Mouse (Mus musculus) ES-E14 (cell line): ENCODE results near the gene Ppp1r9a. TPM values are rescaled to one million over a fixed set of nuclear protein-coding genes. Genes with fewer than 3 reads are reported as not detected.
A peak's percentile ranks its signal among the peaks of the same experiment; 100 is the strongest.

ENCODE experiments used
- DNase-seq: peaks from one replicate; pipeline ENCODE4 v3.0.0-alpha.2; 2013; ENCODE audit warnings: low read depth, low spot score
- H3K27ac ChIP-seq: 2 replicates; pipeline ENCODE4 v1.5.1; 2012; ENCODE audit warnings: low read depth, mild to moderate bottlenecking, low read length, moderate library complexity, mixed read lengths; ENCODE audit not compliant: poor library complexity, insufficient read depth, severe bottlenecking
- H3K36me3 ChIP-seq: 2 replicates; pipeline ENCODE4 v1.6.1; 2012; ENCODE audit warnings: mild to moderate bottlenecking, low read length, moderate library complexity, mixed read lengths; ENCODE audit not compliant: control insufficient read depth, poor library complexity, insufficient read depth, severe bottlenecking
- H3K4me1 ChIP-seq, 2 experiments: fragments of 150-350 bp in 1 of 2; sonication (generic) in 1 of 2; 2 replicates each; pipeline ENCODE4 v1.6.1; 2012; ENCODE audit warnings: low read length in 2 of 2, mild to moderate bottlenecking in 1 of 2, mixed read lengths in 1 of 2; ENCODE audit not compliant: control insufficient read depth in 2 of 2, insufficient read depth in 2 of 2, poor library complexity in 1 of 2
- H3K4me3 ChIP-seq, 2 experiments: fragments of 150-350 bp in 1 of 2; sonication (generic) in 1 of 2; 2 replicates each; pipeline ENCODE4 v1.5.1; 2012; ENCODE audit warnings: low read length in 2 of 2, low read depth in 1 of 2, mild to moderate bottlenecking in 1 of 2, mixed read lengths in 1 of 2; ENCODE audit not compliant: insufficient read depth in 1 of 2, poor library complexity in 1 of 2, severe bottlenecking in 1 of 2
- H3K9ac ChIP-seq: 2 replicates; pipeline ENCODE4 v1.6.1; 2012; ENCODE audit warnings: low read depth, mild to moderate bottlenecking, low read length, mixed read lengths; ENCODE audit not compliant: poor library complexity, insufficient read depth, severe bottlenecking
- H3K9me3 ChIP-seq: fragments of 150-350 bp; sonication (generic); 2 replicates; pipeline ENCODE4 v1.6.1; 2012; ENCODE audit warnings: low read depth, mild to moderate bottlenecking, low read length; ENCODE audit not compliant: control insufficient read depth, insufficient read depth
- CHD2 ChIP-seq: IDR thresholded peaks from 2 replicates; pipeline ENCODE4 v1.6.1; 2014; ENCODE audit warnings: mild to moderate bottlenecking, low read depth, low read length, inconsistent platforms
- HCFC1 ChIP-seq: IDR thresholded peaks from 2 replicates; pipeline ENCODE4 v1.6.1; 2012; ENCODE audit warnings: low read length, inconsistent platforms, borderline replicate concordance; ENCODE audit not compliant: insufficient read depth
- MAFK ChIP-seq: IDR thresholded peaks from 2 replicates; pipeline ENCODE4 v1.6.1; 2014; ENCODE audit warnings: mild to moderate bottlenecking, low read depth, low read length, inconsistent platforms; ENCODE audit not compliant: insufficient read depth
- ZC3H11A ChIP-seq: IDR thresholded peaks from 2 replicates; pipeline ENCODE4 v1.6.1; 2012; ENCODE audit warnings: low read depth, mild to moderate bottlenecking, inconsistent platforms, low read length, borderline replicate concordance
- ZNF384 ChIP-seq: IDR thresholded peaks from 2 replicates; pipeline ENCODE4 v1.6.1; 2012; ENCODE audit warnings: low read depth, low read length, inconsistent platforms
- in situ Hi-C, 2 experiments: fragments of 600-800 bp; cut with MboI; formaldehyde crosslinking; loops; one replicate each; pipeline ENCODE4 v1.15.1; 2025; ENCODE audit warnings: low sequenced_read_pairs in 2 of 2, inconsistent platforms in 1 of 2; ENCODE audit not compliant: unreplicated experiment in 2 of 2
- total RNA-seq: library from RNA; depleted of rRNA; stranded (reverse); fragments of 300-350 nt; gene quantifications from 2 replicates; pipeline ENCODE4 v1.2.3, GENCODE M21; 2012

The Ppp1r9a gene
- total RNA-seq, 1 experiment: 22.2 TPM

DNA sequence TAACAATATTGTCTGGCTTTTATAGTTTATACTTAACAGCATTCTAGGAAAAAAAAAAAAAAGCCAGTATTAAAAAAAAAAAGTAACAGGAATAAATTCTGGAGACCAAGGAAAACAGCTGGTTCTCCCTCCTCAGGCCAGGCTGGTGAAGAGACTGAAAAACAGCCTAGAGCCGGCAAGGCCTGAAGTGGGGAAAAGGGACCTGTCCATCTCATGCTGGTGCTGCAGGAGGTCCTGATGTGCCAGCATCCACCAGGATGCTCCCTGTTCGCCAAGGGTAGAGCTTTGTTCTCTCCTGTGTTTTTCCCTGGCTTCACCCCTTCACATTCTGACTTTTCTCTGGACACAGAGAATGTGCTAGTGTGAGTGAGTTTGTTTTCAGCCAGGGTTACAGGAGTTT, 112.5 kb downstream of the Ppp1r9a start:
- DNase-seq: no peak
- peaks cover 19 to 31% of the 10 kb centered on the region in 2 experiments for H3K4me1 ChIP-seq
- no peaks in the 10 kb centered on the region for H3K9me3 ChIP-seq
- H3K4me3 ChIP-seq: no peak overlapping the region
- H3K9ac ChIP-seq: no peak overlapping the region
- in situ Hi-C loops: no loop called here
- H3K36me3 ChIP-seq: no peaks in the 10 kb centered on the region
- TF ChIP-seq ZC3H11A (no peak), ZNF384 (0 out of 2 replicates have a peak, but pooled peaks have one; percentile 41), HCFC1 (no peak)
- H3K27ac ChIP-seq: no peak overlapping the region

DNA sequence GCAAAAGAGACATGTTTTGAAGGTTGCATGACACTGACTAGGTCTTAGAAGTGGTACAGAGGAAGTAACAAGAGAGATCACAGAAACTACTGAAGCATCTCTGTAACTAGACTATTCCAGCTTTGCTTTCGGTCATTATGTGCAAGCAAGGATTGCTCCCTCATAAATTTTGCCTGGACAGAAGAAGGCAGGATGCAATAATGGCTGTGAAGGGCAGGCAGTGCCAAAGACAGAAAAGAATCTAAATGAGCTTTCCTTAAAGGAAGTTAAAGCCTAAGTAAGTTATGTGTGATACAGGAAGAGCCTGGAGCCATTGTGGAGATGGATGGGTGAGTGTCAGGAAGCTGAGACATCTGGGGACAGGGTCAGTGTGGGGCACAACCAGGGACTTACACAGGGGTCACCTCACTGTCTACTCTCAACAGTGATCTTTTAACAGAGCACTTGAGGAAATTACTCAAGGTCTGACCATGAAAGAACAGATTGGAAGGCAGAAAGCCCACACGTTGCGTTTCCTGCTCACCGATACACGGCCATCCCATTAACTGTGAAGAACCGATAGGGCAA, 115.3 kb downstream of the Ppp1r9a start:
- Histone ChIP-seq H3K4me3 (no peak overlapping the region), H3K4me1 (peaks cover 10 to 37% of the 10 kb centered on the region in 2 experiments), H3K27ac (peak overlapping the region; percentile 80), H3K36me3 (no peaks in the 10 kb centered on the region), H3K9me3 (no peaks in the 10 kb centered on the region), H3K9ac (peak overlapping the region; percentile 50; the same call in 1 of the 2 replicates)
- DNase-seq: no peak
- TF ChIP-seq MAFK (no peak), CHD2 (no peak), HCFC1 (no peak), ZNF384 (no peak), ZC3H11A (no peak)
- in situ Hi-C loops: no loop called here

DNA sequence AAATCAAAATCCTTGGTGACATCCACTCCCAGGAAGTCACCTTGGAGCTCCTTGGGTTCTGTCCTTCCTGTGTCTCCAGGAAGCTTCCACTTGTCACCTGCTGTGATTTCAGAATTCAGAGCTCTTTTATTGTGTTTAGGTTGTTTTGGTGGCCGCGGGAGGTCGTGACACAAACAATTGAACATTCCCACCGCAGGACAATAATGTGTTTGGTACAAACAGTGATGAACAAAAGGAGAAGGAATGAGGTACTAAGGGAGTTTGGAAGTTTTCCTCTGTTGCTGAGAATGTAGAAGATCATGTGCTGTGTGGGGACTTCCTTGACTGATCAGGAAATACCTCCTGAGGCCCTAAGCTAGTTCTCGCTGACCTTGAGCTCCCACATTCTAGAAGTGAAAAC, 116.5 kb downstream of the Ppp1r9a start:
- H3K4me3 ChIP-seq: peak overlapping the region in 1 of 2 experiments; percentile 16; a peak in 1 of 4 replicates
- no peaks in the 10 kb centered on the region for H3K36me3 ChIP-seq
- TF ChIP-seq CHD2: peak; percentile 73; the same call in 1 of the 2 replicates
- no peak for TF ChIP-seq ZNF384
- H3K9me3 ChIP-seq: no peaks in the 10 kb centered on the region
- H3K9ac ChIP-seq: no peak overlapping the region
- peaks cover 7 to 36% of the 10 kb centered on the region in 2 experiments; a peak in 3 of 4 replicates for H3K4me1 ChIP-seq
- peak; percentile 86 for DNase-seq
- in situ Hi-C loops: no loop called here
- H3K27ac ChIP-seq: peak overlapping the region; percentile 99

DNA sequence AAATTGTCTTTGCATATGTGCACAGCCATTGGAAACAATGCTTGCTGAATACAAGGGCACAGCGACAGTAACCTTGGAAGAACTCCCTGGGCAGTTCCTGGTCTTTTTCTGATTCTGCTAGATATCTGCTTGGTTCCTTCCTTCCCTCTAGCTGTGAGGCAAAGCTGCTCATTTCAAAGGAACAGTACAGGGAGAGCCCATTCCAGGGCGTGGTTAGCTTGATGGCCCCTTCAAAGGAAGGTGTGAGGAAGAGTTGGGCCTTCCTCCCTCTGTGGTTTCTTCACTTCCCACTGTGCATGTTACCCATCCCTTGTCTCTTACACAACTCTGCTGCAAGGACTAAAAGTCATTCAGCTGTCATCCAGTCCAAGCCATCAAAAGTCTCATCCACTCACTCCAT, 117.3 kb downstream of the Ppp1r9a start:
- Histone ChIP-seq H3K27ac (peak overlapping the region; percentile 96), H3K4me1 (peaks cover 7 to 36% of the 10 kb centered on the region in 2 experiments; a peak in 3 of 4 replicates), H3K4me3 (no peak overlapping the region), H3K9ac (peak overlapping the region; percentile 37; the same call in 1 of the 2 replicates), H3K36me3 (no peaks in the 10 kb centered on the region), H3K9me3 (no peaks in the 10 kb centered on the region)
- no peak for DNase-seq
- in situ Hi-C loops: no loop called here
- TF ChIP-seq MAFK (no peak), ZNF384 (no peak), CHD2 (no peak), HCFC1 (no peak), ZC3H11A (no peak)

DNA sequence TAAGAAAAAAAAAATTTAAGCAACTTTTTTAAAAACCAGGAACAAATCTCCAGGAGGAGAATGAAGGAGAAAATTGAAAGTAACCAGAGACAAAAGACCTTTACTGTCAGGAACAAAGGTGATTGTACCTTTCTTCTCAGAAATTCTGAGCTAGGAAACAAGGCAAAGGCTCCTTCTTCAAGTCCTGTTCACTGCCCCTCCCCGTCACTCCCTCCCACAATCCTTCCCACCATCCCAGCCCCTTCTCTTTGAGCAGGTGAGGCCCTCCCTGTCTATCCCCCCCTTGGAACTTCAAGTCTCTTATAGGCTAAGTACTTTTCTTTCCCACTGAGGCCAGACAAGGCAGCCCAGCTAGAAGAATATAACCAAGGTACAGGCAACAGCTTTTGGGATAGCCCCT, 117.8 kb downstream of the Ppp1r9a start:
- no peaks in the 10 kb centered on the region for H3K36me3 ChIP-seq
- peak overlapping the region; percentile 96 for H3K27ac ChIP-seq
- no peak for DNase-seq
- H3K9ac ChIP-seq: peak overlapping the region; percentile 12; the same call in 1 of the 2 replicates
- TF ChIP-seq HCFC1 (no peak), MAFK (no peak), ZNF384 (no peak), ZC3H11A (no peak), CHD2 (no peak)
- H3K4me3 ChIP-seq: no peak overlapping the region
- H3K9me3 ChIP-seq: no peaks in the 10 kb centered on the region
- H3K4me1 ChIP-seq: peaks cover 7 to 36% of the 10 kb centered on the region in 2 experiments; a peak in 3 of 4 replicates
- in situ Hi-C loops: no loop called here
